Mouse (Mus musculus): ENCODE measurements around the gene Frmd6.

Gene Frmd6

DNA sequence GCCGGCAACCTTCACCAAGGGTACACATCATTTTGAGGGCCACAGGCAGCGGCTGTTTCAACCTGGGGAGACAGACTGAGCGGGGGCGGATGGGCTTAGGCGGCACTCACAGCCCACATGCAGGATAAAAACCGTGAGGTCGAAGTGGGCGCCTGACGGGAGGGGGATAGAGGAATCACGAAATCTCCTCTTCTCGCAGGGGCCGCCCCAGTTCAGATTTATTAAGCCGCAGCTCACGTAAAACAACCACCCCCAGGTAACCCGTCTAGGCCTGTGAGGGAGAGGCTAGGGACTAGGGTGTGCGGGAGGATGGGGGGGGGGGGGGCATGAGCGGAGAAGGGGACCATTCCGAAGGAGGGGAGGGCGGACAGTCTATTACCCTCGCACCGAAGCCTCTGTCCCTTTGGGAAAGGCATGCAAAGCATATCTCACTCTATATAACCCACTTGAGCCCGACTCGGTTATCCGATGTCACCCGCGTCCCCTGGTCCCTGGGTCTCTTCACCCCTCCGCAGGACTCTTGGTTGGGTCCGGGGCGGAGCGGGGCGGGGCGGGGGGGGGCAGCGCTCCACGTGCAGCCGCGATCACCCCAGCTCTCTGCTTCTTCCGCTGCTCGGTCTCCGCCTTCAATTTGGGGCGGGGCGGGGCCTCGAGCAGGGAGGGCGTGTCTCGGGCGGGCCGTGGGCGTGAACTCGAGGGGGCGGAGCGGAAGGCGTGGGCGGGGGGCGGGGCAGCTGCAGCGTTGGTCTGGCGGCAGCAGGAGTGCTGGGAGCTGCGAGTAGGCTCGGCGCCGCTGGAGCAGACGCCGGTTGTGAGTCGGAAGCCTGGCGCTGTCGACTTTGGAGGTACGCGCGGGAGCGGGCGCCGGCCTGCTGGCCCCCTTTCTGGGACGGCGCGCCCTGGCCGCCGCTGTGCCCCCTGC, at the start of gene Frmd6:
Gene Frmd6 (plus strand): TSS at position 786 of the 922 bp plus-strand sequence.
- DNase-seq (ENCODE audit: extremely low spot score, low read depth, low spot score): no peak

DNA sequence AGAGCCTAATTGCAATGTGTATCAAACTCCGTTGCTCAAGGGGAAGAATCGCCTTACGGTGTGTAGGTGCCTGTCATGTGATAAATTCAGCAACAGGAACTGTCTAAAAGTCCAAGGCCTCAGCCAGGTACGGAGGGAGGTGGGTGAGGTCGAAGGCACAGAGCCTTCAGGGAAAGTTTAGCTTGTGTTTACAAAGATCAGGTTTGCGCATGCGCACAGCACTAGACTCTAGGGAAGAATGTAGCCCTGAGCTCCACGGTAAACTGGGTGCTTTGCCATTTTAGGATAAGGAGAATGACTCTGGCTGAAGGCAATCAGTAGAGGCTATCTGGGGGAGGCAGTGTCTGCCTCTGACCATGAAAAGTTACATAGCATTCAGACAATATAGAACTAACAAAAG, 49.7 kb upstream of the Frmd6 start:
- DNase-seq (ENCODE audit: extremely low spot score, low read depth, low spot score): no peak

- DNase-seq (ENCODE audit: extremely low spot score, low read depth, low spot score): no peak
Observed at GRCm38 (mm10) chr12:70776683-70777082, 48.6 kb upstream of the Frmd6 start.

DNA sequence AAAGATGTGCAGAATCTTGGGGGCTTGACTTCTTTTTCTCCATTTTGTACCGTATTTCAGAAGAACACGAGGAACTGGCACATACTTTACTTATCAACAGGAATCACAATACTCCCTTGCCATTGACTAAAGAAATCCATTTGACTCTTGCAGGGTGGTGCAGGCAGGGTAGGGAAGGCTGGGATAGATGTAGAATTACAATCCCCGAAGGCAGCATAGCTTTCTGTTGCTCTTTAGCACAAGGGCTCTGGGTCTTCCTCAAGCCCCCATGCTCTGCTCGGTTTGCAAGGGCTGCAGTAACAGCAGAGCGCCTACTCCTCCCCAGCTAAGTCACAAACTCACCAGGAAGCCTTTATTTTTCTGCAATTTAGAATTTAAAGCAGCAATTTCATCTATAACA, 47.8 kb upstream of the Frmd6 start:
- no peak for DNase-seq (ENCODE audit: extremely low spot score, low read depth, low spot score)

DNA sequence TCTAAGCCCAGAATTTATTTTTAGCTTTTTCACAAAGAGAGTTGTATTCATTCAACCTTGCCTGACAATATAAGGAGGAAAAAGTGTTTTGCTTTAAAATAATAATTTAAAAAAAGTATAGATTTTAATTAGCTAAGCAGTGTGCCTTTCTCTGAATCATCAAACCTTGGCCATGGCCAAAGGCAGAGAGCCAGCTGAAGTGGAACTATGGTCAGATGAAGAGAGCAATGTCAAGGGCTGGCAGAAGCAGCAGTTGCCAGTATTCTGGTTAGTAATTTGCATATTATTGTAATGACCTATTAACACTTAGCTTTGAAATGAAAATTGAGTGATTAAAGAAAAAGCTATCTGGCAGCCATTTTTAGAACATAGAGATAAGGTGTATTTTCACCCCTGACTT, 47.4 kb upstream of the Frmd6 start:
- no peak for DNase-seq (ENCODE audit: extremely low spot score, low read depth, low spot score)

- no peak for DNase-seq (ENCODE audit: extremely low spot score, low read depth, low spot score)
Observed at GRCm38 (mm10) chr12:70778271-70778670, 47.0 kb upstream of the Frmd6 start.

DNA sequence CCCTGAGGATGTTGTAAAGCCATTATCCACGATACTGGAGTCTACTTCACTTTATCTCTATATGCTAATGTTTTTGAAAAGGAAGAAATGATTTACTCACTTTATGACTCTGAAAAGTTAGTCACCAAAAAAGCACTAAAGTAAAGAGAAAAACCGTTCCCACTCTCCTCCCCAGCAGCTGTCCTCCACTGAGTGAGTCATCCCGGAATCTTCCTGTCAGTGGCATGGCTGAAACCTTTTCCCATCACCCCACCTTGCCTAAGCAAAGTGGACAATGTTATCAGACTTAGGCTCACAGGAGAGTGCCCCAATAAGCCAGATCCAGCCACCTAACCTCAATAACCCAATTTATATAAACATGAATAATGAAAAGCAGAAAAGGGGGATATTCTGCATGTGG, 46.6 kb upstream of the Frmd6 start:
- DNase-seq (ENCODE audit: extremely low spot score, low read depth, low spot score): no peak

DNA sequence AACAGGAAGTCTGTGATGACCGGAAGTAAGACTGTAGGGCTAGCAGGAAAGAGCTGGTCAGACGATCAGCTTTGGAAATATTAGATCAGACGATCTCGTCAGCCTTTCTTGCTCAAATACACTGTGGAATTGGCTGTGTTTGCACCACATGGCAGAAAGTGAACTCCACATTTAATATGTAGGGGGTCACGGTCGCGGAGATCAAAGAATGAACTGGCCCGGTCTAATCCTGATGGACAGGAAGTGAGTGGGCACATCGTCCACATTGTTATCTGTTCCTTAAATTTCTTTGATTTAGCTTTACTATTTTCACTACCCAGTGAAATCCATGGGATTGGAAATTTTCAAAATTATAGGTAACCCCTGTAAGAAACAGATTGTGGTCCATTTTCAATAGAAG, 42.3 kb upstream of the Frmd6 start:
- no peak for DNase-seq (ENCODE audit: extremely low spot score, low read depth, low spot score)

GRCm38 (mm10) chr12:70783475-70784239, 41.7 kb upstream of the Frmd6 start:
- no peak for DNase-seq (ENCODE audit: extremely low spot score, low read depth, low spot score)

GRCm38 (mm10) chr12:70784240-70784705, 41.0 kb upstream of the Frmd6 start:
- no peak for DNase-seq (ENCODE audit: extremely low spot score, low read depth, low spot score)

DNA sequence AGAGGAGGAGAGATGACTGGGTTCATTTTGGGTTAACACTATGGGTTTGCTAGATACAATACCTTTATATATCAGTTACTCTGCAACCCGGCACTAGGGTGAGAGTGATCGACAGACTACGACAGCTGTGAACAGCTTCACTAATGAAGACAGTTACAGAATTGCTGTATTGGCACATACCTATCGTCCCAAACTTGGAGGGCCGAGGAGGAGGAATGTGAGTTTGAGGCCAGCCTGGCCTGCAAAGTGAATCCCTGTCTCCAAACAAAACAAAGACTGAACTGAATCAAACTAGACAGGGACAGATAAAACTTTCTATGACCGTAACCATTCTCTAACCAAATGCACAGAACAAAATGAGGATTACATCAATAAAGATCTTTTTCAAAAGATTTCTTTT, 36.0 kb upstream of the Frmd6 start:
- DNase-seq (ENCODE audit: extremely low spot score, low read depth, low spot score): no peak

DNA sequence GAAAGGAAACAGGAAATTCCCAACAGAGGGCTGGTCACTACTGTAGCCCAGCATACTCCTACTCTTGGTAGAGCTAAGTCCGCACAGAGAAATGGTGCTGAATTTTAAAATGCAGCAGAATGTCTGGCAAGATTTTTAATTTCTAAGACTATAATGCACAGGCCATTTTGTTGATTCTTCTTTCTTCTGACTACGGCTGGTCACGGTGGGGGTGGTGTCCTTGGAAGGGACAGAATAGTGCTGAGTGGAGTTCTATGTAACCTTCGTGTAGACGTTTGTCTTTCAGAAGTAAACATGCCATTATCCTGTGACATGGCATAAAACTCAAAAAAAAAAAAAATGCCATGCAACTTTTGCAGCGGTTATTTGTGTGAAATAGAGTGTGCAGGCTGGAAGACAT, 32.0 kb upstream of the Frmd6 start:
- DNase-seq (ENCODE audit: extremely low spot score, low read depth, low spot score): no peak

DNA sequence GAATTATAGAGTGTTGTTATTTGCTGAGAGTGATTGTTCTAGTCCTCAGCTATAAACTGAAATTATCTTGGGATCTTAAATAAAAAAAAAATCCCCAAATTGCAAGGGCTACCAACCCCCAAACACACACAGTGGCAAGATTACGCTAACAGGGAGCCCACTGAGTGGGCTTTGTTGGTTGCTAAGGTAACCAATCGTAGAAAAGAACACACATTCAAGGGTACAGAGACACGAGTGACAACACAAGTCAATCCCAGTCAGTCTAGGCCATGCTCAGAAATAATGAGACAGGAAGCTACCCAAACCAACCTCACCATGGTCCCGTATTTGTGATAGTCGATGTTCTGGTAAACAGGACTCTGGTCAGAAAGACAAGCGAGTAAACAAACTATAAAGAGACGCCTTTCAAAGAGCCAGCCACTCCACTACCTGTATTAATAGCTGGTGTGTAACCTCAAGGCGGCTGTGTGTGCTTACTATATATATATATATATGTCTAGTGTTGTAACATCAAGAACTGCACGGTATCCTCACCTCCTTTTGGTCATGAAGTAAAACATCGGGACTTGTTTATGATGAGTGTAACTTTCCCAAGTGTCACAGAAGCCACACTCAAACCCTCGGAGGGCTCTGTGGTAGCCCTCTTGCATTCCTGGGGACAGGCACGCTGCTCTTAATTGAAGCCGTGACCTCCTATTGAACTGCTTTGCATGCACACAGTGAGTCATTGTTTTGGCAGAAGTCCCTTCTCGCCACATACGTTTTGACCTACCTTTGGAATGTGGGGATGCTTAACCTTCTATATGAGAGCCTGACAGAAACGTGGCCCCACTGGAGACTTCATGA, 30.5 kb upstream of the Frmd6 start:
- DNase-seq (ENCODE audit: extremely low spot score, low read depth, low spot score): no peak

GRCm38 (mm10) chr12:70795389-70795711, 30.0 kb upstream of the Frmd6 start:
- DNase-seq (ENCODE audit: extremely low spot score, low read depth, low spot score): no peak

- no peak for DNase-seq (ENCODE audit: extremely low spot score, low read depth, low spot score)
Observed at GRCm38 (mm10) chr12:70798496-70798895, 26.8 kb upstream of the Frmd6 start.

DNA sequence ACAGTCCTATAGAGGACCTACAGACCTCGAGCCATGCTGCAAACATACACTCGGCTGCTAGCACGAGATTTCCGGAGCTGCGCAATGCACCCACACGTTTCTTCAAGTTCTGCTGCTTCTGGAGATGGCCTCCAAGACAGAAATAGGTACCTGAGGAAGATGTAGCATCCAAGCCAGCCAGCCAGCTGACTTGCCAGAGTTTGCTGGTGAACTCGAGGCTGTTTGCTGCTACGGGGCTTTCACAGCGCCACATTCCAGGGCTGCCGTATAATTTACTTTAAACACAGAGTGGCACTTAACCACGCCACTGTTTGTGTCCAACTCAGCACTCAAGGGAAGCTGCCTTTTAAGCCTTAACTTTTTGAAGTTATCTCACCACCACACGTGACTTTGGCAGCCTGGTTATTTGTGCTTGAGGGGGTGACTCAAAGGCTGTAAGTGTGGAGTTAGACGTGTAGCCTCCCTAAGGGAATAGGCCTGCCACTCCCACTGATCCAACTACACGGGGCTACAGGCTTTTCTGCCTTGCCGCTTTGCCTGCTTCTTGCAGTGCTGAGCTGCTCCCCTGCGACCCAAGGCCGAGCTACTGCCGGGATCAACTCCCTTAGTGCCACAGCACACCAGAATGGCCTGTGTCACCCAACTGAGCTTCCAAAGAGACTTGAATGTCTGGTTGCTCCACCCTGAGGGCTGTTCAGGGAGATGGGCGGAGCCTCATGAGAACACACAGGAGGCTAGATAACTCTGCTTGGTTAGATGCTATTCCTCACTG, 25.9 kb upstream of the Frmd6 start:
- no peak for DNase-seq (ENCODE audit: extremely low spot score, low read depth, low spot score)

- no peak for DNase-seq (ENCODE audit: extremely low spot score, low read depth, low spot score)
Observed at GRCm38 (mm10) chr12:70800086-70800485, 25.2 kb upstream of the Frmd6 start.

- DNase-seq (ENCODE audit: extremely low spot score, low read depth, low spot score): no peak
Observed at GRCm38 (mm10) chr12:70801361-70801760, 24.0 kb upstream of the Frmd6 start.

DNA sequence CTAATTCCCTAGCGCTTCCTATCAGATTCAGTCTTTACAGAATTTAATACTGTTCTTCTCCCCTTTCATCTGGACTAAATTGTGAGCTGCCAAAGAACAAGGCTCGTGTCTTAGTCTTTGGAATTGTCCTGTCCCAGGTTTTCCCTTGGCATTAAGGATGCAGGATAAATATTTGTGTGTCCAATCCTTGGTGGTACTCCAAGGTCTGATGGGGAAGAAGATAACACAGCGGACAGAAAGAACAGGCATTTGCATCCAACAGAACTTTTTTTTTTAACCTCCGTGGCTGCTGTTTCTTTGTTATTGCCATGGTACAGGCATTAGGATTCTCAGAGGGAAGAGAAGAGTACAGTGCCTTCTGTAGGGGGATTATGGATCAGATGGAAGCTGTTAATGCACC, 21.8 kb upstream of the Frmd6 start:
- no peak for DNase-seq (ENCODE audit: extremely low spot score, low read depth, low spot score)

DNA sequence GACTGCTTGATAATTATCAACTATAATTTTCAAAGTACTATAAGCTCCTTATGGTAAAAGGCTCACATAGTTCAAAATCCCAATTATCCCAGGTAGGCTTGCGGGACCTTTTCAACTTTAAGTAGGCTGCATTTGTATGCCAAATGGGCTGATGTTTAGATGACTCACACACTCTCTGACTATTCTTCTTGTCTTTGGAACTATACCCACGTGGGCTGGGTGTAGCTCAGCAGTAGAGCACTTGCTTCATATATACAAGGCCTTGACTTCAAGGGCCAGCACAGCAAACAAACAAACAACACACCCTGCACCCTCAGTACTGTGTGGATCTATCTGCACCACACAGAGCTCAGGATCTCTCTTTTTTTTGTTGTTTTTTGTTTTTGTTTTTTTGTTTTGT, 20.3 kb upstream of the Frmd6 start:
- DNase-seq (ENCODE audit: extremely low spot score, low read depth, low spot score): no peak

- no peak for DNase-seq (ENCODE audit: extremely low spot score, low read depth, low spot score)
Observed at GRCm38 (mm10) chr12:70807543-70807942, 17.8 kb upstream of the Frmd6 start.
